Mouse (Mus musculus): ENCODE measurements at regions not wholly inside any gene's neighbourhood (a gene's known extent, or its start where the extent isn't known, plus 50 kb on each side); places are given as distances from the start of the nearest gene placed in this dataset.

- TF ChIP-seq POLR2A (IDR thresholded peaks at IDR 0.05; ENCODE audit: low read depth, low read length), result no peak
- no peak for TF ChIP-seq CTCF (IDR thresholded peaks at IDR 0.05; ENCODE audit: extremely low read depth, insufficient read depth, insufficient read length, insufficient replicate concordance)
Observed at GRCm38 (mm10) chr13:59246984-59247537, 338.0 kb downstream of the Agtpbp1 start.

All from spleen, adult 2 months (tissue).